Mouse (Mus musculus): ENCODE data around the gene Gper1. TPM values are rescaled to one million over a fixed set of nuclear protein-coding genes. Genes with fewer than 3 reads are reported as not detected.
A peak's percentile ranks its signal among the peaks of the same experiment; 100 is the strongest.

The Gper1 gene
- polyA plus RNA-seq, 1 experiment from 2014 or later = 3.7 TPM

DNA sequence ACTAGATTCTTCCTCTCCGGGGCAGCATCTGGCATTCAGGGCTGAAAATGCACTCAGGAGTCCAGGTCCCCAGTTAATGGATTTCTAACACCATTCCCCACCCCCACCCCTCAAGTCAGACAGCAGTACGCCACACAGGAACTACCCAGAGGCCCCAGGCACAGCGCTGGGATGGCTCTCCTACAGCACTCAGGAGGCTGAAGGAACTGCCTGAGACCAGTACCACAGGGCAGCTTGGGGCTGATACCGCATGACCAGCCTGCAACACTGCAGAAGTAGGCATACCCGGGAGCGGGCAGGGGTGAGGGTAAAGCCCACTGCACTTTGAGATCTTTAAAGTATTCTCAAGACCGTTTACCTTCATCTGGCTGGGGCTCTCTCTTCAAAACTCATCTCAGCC lies 17.5 kb upstream of the Gper1 start:
- 78% methylated on average over 7 of the region's 7 CpGs for WGBS
- no peak overlapping the region for H3K9ac ChIP-seq (replicated peaks)

DNA sequence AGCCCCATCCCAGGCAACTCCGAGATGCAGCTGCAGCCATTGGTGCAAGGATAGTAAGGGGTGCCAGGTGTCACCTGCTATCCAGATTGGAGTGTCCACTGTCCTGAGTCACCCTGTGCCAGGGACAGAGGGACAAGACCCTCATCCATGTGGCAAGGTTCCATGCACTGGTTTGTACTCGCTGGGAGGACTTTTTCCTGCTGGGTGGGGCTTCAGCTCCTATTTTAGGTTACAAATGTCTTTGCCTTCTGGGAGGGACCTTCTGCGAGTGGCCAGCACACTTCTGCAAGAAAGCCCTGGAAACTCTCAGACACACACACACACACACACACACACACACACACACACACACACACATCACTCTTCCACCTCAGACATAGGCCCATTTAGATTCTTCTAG lies 17.0 kb upstream of the Gper1 start:
- no peaks in the 10 kb centered on the region for H3K9me3 ChIP-seq
- WGBS = 84% methylated on average over 3 of the region's 3 CpGs
- no peaks in the 10 kb centered on the region for H3K36me3 ChIP-seq
- H3K4me3 ChIP-seq = no peak overlapping the region
- 0 out of 2 replicates have a peak overlapping the region, but pooled peaks have one; percentile 4 for H3K9ac ChIP-seq (replicated peaks)
- H3K27me3 ChIP-seq = no peaks in the 10 kb centered on the region
- no peak overlapping the region for H3K27ac ChIP-seq (replicated peaks)
- H3K4me1 ChIP-seq = no peaks in the 10 kb centered on the region
- H3K4me2 ChIP-seq (replicated peaks) = no peak overlapping the region
- no peak for ATAC-seq (ENCODE audit: low FRiP score, low read depth)

More for the DNA sequence above, 17.5 kb upstream of the Gper1 start:
- H3K27ac ChIP-seq (replicated peaks) = no peak overlapping the region
- no peaks in the 10 kb centered on the region for H3K36me3 ChIP-seq
- no peak for ATAC-seq (ENCODE audit: low FRiP score, low read depth)
- H3K4me1 ChIP-seq = no peaks in the 10 kb centered on the region
- H3K4me3 ChIP-seq = no peak overlapping the region
- no peak overlapping the region for H3K4me2 ChIP-seq (replicated peaks)
- no peaks in the 10 kb centered on the region for H3K27me3 ChIP-seq
- H3K9me3 ChIP-seq = no peaks in the 10 kb centered on the region

DNA sequence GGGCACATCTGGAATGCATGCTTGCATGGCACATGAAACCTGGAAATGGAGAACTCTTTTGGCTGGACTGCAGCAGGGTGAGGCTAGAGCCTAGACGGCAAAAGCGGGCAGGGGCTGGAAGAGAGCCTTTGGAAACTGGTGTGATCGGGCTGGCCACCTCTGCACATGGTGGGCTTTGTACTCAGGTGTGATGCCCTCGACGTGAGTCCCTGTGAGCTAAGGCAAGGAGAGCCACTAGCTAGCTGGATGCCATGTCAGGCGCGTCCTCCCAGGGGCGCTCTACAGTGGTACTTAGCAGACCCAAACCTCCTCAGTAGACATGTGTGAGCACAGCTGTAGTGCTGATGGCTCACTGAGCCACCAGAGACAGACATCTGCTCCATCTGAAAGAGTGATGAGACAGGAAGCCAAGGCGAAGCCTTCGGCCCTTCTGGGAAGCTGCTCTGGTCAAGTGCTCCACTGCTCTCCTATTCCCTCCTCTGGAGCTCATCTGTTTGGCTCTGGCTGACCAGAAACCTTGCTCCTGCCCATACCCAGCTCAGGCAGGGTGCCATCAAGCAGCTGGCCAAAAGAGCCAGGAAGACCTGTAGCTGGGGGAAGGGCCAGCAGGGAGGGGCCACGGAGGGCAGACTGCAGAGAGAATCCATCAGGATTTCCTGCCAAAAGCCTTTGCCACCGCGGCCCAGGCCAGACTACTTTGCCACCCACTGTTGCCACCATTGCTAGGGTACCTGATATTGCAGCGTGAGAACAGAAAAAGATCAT lies 15.6 kb upstream of the Gper1 start:
- H3K27ac ChIP-seq (replicated peaks) = no peak overlapping the region
- WGBS = 90% methylated on average over 14 of the region's 14 CpGs
- ATAC-seq (ENCODE audit: low FRiP score, low read depth) = no peak

DNA sequence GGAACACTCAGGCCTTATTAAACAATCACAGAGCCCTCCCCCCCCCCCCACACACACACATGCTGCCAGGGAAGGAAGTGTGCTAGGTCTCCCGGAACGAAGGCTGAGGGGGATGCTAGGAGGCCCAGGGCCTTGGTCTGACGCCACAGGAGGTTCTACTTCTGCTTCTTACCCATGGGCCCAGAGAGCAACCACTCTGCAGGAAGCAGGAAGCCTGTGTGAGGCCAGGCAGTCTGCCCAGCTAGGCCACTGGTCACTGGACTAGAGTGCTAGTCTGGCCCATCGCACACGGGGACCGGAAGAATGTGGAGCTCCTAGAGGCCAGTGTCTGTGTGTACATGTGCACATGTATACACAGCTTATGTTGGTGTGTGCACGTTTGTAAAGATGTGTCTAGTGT lies 14.4 kb upstream of the Gper1 start:
- no peak overlapping the region for H3K4me2 ChIP-seq (replicated peaks)

More for the DNA sequence above, 15.6 kb upstream of the Gper1 start:
- Histone ChIP-seq H3K4me2 (replicated peaks) (no peak overlapping the region), H3K9me3 (no peaks in the 10 kb centered on the region), H3K4me3 (no peak overlapping the region), H3K9ac (replicated peaks) (no peak overlapping the region), H3K36me3 (no peaks in the 10 kb centered on the region), H3K4me1 (peaks cover 2% of the 10 kb centered on the region; the same call in 1 of the 2 replicates), H3K27me3 (no peaks in the 10 kb centered on the region)

DNA sequence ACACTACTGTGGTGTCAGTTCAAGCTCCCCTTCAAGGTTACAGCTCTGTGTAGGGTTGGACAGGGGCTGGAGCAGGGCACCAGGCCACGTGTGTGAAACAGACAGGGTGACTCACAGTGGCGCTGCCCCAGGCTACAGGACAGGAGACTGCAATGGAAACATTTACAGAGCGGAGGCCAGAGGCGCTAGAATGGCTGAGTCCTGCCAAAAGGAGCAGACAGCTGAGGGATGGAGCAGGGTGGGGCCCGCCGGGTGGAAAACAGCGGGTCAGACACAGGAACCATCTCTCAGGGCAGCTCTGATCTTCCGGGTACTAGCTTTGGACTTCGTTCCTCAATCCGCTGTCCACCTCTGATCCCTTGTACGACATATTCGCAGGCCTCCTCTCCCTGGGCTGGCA lies 13.5 kb upstream of the Gper1 start:
- Histone ChIP-seq H3K4me1 (peaks cover 2% of the 10 kb centered on the region; the same call in 1 of the 2 replicates), H3K9me3 (no peaks in the 10 kb centered on the region), H3K27me3 (no peaks in the 10 kb centered on the region), H3K27ac (replicated peaks) (no peak overlapping the region), H3K36me3 (0 out of 2 replicates have a peak, but pooled peaks cover under 1% of the 10 kb centered on the region), H3K4me2 (replicated peaks) (no peak overlapping the region), H3K4me3 (no peak overlapping the region), H3K9ac (replicated peaks) (no peak overlapping the region)
- ATAC-seq (ENCODE audit: low FRiP score, low read depth) = no peak
- 87% methylated on average over 12 of the region's 12 CpGs for WGBS

More for the DNA sequence above, 14.4 kb upstream of the Gper1 start:
- no peaks in the 10 kb centered on the region for H3K9me3 ChIP-seq
- H3K27ac ChIP-seq (replicated peaks) = no peak overlapping the region; the same call in 1 of the 2 replicates
- ATAC-seq (ENCODE audit: low FRiP score, low read depth) = no peak
- peaks cover 2% of the 10 kb centered on the region; the same call in 1 of the 2 replicates for H3K4me1 ChIP-seq
- no peak overlapping the region for H3K4me3 ChIP-seq
- 78% methylated on average over 7 of the region's 7 CpGs for WGBS
- no peak overlapping the region for H3K9ac ChIP-seq (replicated peaks)
- H3K27me3 ChIP-seq = no peaks in the 10 kb centered on the region
- H3K36me3 ChIP-seq = no peaks in the 10 kb centered on the region

DNA sequence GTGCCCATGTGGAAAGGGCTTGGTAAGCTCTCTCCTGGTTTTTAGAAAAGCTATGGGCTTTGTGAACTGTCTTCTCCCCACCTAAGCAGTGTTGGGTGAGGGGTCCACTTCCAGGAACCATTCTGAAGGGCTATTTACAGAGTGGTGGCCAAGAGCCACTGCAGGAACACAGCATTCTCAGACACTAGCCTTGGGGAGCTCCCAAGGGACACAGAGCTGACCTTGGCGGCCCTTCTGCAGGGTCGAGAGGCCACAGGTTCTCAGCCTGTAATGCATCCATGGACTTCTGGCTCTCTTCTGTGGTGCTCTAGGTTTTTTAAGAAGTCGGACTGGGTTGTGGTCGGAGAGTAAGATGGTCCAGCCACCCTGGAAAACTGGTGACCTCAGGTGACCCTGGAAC lies 12.9 kb upstream of the Gper1 start:
- Histone ChIP-seq H3K27ac (replicated peaks) (no peak overlapping the region), H3K4me3 (no peak overlapping the region), H3K4me2 (replicated peaks) (no peak overlapping the region), H3K9ac (replicated peaks) (no peak overlapping the region), H3K4me1 (peaks cover 2% of the 10 kb centered on the region; the same call in 1 of the 2 replicates), H3K36me3 (0 out of 2 replicates have a peak, but pooled peaks cover 5% of the 10 kb centered on the region), H3K27me3 (no peaks in the 10 kb centered on the region), H3K9me3 (no peaks in the 10 kb centered on the region)
- no peak for ATAC-seq (ENCODE audit: low FRiP score, low read depth)
- WGBS = 84% methylated on average over 4 of the region's 4 CpGs

DNA sequence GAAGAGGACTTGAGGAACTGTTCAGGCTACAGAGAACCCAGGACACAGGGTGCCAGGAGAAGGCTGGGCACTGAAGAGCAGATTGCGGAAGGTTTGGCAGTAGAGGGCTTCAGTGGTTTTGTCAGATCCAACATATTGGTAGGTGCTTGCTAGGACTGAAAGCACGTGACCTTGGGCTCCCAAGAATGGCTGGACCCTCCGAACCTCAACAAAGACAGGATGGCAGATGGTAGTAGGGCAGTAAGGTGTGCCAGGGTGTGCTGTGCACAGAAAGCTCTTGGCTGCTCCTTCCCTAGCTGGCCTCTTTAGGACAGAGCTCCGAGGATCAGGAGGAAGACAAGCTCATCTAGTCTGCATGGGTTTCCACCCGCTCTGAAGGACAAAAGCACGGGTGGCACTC lies 11.8 kb upstream of the Gper1 start:
- H3K27ac ChIP-seq (replicated peaks) = 0 out of 2 replicates have a peak overlapping the region, but pooled peaks have one; percentile 25
- ATAC-seq (ENCODE audit: low FRiP score, low read depth) = no peak

DNA sequence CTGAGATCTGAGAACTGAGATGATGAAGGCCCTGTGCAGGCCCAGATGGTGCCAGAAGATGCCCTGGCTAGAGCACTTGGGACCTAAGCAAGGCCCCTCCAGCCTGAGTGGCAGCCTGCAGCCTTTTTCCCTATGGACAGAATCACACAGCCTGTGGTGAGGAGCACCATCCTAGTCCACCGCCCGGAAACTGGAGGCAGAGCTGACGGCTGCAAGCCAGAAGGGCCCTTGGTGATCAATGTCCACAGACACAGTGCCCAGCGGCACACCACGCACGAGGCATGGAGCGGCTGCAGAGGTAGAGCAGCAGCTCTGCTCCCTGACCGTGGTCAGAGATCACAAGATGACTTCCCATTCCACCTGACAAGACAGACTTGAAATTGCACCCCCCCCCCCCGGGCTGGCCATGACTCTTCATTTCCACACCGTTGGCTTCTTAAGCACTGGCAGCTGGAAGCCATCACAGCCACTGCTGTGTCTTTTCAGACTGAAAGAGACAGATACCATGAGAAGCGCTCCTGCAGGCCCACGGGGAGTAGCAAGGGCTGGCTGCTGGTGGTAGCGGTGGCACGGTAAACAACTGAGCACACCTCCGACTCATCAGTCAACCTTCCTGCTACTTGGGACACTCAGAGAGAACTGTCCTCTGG lies 11.2 kb upstream of the Gper1 start:
- no peak overlapping the region for H3K27ac ChIP-seq (replicated peaks)
- no peak for ATAC-seq (ENCODE audit: low FRiP score, low read depth)
- 82% methylated on average over 15 of the region's 15 CpGs for WGBS
- peaks cover 2% of the 10 kb centered on the region; the same call in 1 of the 2 replicates for H3K4me1 ChIP-seq
- H3K36me3 ChIP-seq = 0 out of 2 replicates have a peak, but pooled peaks cover 5% of the 10 kb centered on the region
- H3K4me3 ChIP-seq = no peak overlapping the region
- H3K27me3 ChIP-seq = no peaks in the 10 kb centered on the region
- no peak overlapping the region for H3K4me2 ChIP-seq (replicated peaks)
- no peak overlapping the region for H3K9ac ChIP-seq (replicated peaks)
- H3K9me3 ChIP-seq = no peaks in the 10 kb centered on the region

More for the DNA sequence above, 11.8 kb upstream of the Gper1 start:
- Histone ChIP-seq H3K4me3 (no peak overlapping the region), H3K9me3 (no peaks in the 10 kb centered on the region), H3K27me3 (no peaks in the 10 kb centered on the region), H3K9ac (replicated peaks) (no peak overlapping the region), H3K4me2 (replicated peaks) (no peak overlapping the region), H3K36me3 (0 out of 2 replicates have a peak, but pooled peaks cover 5% of the 10 kb centered on the region), H3K4me1 (peaks cover 2% of the 10 kb centered on the region; the same call in 1 of the 2 replicates)
- 95% methylated on average over 6 of the region's 6 CpGs for WGBS

DNA sequence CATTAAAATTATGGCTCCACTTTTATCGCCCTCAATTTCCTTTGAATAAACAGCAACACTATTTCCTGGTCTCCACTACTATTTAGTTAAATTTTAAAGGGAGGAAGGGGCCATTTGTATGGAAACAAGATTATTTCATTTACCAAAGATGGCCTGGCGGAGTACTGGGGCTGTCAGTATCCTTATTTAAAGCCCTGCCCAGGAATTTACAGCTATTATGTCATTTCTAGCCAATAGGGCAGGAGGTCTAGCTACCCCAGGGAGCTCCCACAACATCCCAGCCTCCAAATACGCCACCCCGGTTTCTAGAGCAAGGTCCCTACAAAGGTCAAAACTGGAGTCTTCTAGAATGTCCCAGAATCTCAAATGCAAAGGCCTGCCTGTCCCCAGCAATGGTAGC lies 9.4 kb upstream of the Gper1 start:
- Histone ChIP-seq H3K27ac (replicated peaks) (no peak overlapping the region), H3K27me3 (no peaks in the 10 kb centered on the region), H3K9ac (replicated peaks) (no peak overlapping the region), H3K4me1 (peaks cover 8% of the 10 kb centered on the region), H3K4me2 (replicated peaks) (no peak overlapping the region), H3K9me3 (peaks cover 5% of the 10 kb centered on the region), H3K4me3 (no peak overlapping the region), H3K36me3 (0 out of 2 replicates have a peak, but pooled peaks cover 5% of the 10 kb centered on the region)
- no peak for ATAC-seq (ENCODE audit: low FRiP score, low read depth)
- 86% methylated on average over 4 of the region's 4 CpGs for WGBS

DNA sequence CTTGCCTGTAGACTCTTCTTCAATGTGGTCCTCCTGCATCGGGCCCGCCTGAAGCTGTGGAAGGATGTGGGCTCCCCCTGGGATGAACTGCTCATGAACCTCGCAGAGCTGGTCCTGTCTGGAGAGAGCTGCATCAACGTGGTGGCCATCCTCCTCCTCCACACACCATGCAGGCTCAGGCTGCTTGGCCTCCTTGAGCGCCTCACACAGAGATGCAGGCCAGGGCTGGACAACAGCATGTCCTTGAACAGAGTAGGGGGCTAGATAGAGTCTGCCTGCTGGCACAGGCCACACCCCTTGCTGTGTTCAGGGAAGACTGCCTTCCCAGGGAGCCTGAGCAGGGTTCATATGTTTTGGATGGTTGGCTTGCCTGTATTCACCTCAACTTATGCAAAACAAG lies 8.0 kb upstream of the Gper1 start:
- Histone ChIP-seq H3K27me3 (no peaks in the 10 kb centered on the region), H3K9me3 (peaks cover 5% of the 10 kb centered on the region)
- 94% methylated on average over 5 of the region's 5 CpGs for WGBS

DNA sequence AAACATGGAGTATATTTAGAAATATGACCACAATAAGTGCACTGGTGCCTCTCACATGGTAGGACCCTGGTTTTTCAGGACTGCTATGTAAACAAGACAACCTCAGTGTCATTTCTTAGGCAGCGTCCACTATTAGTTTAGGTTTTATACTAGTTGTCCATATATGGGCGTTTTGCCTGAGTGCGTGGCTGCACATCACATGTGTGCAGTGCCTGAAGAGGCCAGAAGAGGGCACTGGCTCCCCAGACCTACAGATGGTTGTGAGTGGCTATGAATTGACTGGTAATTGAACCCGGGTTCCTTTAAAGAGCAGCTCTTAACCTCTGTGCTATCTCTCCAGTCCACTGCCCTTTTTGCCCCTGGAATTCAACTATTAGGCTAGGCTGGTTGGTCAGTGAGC lies 6.0 kb upstream of the Gper1 start:
- H3K36me3 ChIP-seq = 0 out of 2 replicates have a peak, but pooled peaks cover 5% of the 10 kb centered on the region
- H3K4me1 ChIP-seq = peaks cover 16% of the 10 kb centered on the region
- no peak for ATAC-seq (ENCODE audit: low FRiP score, low read depth)
- WGBS = 97% methylated on average over 4 of the region's 4 CpGs
- no peak overlapping the region for H3K4me2 ChIP-seq (replicated peaks)
- H3K27ac ChIP-seq (replicated peaks) = no peak overlapping the region
- no peak overlapping the region for H3K9ac ChIP-seq (replicated peaks)
- H3K27me3 ChIP-seq = no peaks in the 10 kb centered on the region
- peaks cover 5% of the 10 kb centered on the region for H3K9me3 ChIP-seq
- no peak overlapping the region for H3K4me3 ChIP-seq

More for the DNA sequence above, 8.0 kb upstream of the Gper1 start:
- no peak for ATAC-seq (ENCODE audit: low FRiP score, low read depth)
- H3K4me1 ChIP-seq = peaks cover 19% of the 10 kb centered on the region
- no peak overlapping the region for H3K4me2 ChIP-seq (replicated peaks)
- no peak overlapping the region for H3K27ac ChIP-seq (replicated peaks)
- H3K9ac ChIP-seq (replicated peaks) = no peak overlapping the region
- no peak overlapping the region for H3K4me3 ChIP-seq
- 0 out of 2 replicates have a peak, but pooled peaks cover 5% of the 10 kb centered on the region for H3K36me3 ChIP-seq

DNA sequence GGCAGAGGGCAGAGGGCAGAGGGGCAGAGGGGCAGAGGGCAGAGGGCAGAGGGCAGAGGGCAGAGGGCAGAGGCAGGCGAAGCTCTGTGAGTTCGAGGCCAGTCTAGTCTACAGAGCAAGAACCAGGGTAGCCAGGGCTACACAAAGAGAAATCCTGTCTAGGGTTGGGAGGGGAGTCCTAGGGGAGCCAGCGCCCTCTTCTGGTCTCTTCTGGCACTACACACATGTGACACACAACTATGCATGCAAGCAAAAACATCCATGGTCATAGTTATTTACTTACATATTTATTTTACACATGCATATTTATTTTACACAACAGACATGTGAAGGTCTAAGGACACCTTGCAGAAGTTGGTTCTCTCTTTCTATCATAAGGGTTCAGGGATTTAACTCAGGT lies 5.5 kb upstream of the Gper1 start:
- H3K36me3 ChIP-seq = 0 out of 2 replicates have a peak, but pooled peaks cover 5% of the 10 kb centered on the region
- no peak overlapping the region for H3K4me2 ChIP-seq (replicated peaks)
- no peaks in the 10 kb centered on the region for H3K27me3 ChIP-seq
- 92% methylated on average over 3 of the region's 3 CpGs for WGBS
- H3K9me3 ChIP-seq = peaks cover 5% of the 10 kb centered on the region
- no peak overlapping the region for H3K9ac ChIP-seq (replicated peaks)
- no peak for ATAC-seq (ENCODE audit: low FRiP score, low read depth)
- no peak overlapping the region for H3K4me3 ChIP-seq
- H3K4me1 ChIP-seq = peaks cover 19% of the 10 kb centered on the region
- no peak overlapping the region for H3K27ac ChIP-seq (replicated peaks)

All from midbrain, embryonic 12.5 days (tissue).